Mouse (Mus musculus) embryonic fibroblast, embryonic 13.5 days (primary cell): ENCODE results near the gene Dlg1.

Experiments
- CTCF ChIP-seq: IDR thresholded peaks from 2 replicates; pipeline ENCODE4 v1.5.1; 2011; ENCODE audit warnings: mild to moderate bottlenecking, control low read depth, low read length, moderate library complexity, borderline replicate concordance; ENCODE audit not compliant: insufficient read depth
- POLR2A ChIP-seq: IDR thresholded peaks from 2 replicates; pipeline ENCODE4 v1.6.1; 2011; ENCODE audit warnings: low read depth, mild to moderate bottlenecking, control low read depth, low read length, moderate library complexity

DNA sequence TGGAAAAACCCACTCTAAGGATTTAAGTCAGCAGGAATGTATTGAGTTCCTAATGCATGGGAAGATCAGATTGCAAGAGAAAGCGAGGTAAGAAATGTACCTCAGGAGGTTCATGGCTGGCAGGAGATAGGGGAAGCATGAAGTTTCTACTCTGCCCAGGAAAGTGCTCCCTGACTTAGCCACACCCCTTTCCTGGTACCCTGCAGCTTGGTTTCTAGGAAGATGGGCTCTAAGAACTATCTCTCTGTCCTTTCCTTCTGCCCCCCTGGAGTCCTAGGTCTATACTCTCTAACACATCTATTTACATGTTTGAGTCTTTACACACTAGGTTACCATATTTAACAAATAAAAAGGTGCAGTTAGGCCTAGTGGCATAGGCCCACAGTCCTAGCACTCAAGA is 38.5 kb upstream of the Dlg1 start:
- TF ChIP-seq CTCF, result no peak
- TF ChIP-seq POLR2A, result no peak
